Mouse (Mus musculus): ENCODE data around the gene Cog8.

Cog8 gene

DNA sequence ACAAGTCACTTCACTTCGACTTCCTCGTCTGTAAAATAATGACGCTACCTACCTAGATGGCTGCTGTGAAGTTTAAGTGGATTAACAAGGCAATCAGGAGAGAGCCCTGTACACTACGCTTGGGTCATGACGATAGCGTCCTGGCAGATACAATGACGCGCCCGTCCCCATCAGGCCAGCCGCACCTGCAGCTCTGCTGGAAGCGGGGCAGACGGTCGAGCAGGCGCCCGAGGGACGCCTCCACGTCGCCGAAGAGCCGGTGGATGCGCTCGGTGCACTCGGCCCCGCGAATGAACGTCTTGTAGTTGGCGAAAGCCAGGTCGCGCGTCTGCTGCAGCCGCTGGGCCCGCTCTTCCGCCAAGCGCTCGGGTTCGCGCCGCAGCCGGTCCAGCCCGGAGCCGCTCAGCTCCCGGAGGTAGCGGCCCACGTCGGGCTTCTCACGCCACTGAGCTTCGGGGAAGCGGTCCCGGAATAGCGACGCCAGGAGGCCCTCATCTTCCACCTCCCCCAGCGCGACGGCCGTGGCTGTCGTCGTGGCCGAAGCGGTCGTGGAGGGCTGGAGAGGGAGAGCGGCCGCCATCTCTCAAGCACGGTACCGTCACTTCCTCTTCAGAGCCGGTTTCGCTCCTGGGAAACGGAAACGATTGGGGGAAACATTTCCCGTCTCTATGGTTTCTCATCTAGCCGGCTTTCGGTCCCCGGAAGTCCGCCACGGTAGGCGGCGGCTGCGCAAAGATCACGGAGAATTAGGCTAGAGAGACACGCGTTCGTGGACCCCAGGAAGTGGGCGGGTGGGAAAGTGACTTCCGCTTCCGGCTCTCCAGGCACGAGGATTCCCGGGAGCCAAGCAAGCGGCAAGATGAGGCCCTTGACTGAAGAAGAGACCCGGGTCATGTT lies at the start of gene Cog8, which contains the start of gene Nip7:
Gene Cog8, minus strand, starts transcription at position 614 of the 897 bp plus-strand sequence.
Gene Nip7, plus strand, starts transcription at position 802 of the 897 bp plus-strand sequence.
- peak; percentile 96 for ATAC-seq (ENCODE audit: insufficient number of reproducible peaks, low FRiP score, low TSS enrichment)

- ATAC-seq (ENCODE audit: insufficient number of reproducible peaks, low FRiP score, low TSS enrichment) = no peak
Observed at GRCm38 (mm10) chr8:107104547-107104946, 48.1 kb upstream of the Cog8 start.

DNA sequence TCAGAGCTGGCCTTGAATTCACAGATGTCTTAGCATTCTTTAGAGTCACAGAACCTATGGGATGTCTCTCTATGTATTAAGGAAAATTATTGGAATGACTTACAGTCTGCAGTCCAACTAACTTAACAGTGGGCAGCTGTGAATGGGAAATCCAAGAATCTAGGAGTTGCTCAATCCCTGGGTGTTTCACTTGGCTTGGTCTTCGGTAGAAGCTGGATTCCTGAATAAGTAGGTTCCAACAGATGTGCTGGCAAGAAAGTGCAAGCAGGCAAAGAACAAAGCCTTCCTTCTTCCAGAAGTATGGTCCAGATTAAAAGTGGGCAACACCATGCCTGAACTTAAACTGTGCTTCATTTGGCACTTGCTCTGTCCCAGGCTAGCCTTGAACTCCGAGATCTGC lies 44.1 kb upstream of the Cog8 start:
- ATAC-seq (ENCODE audit: insufficient number of reproducible peaks, low FRiP score, low TSS enrichment) = no peak

DNA sequence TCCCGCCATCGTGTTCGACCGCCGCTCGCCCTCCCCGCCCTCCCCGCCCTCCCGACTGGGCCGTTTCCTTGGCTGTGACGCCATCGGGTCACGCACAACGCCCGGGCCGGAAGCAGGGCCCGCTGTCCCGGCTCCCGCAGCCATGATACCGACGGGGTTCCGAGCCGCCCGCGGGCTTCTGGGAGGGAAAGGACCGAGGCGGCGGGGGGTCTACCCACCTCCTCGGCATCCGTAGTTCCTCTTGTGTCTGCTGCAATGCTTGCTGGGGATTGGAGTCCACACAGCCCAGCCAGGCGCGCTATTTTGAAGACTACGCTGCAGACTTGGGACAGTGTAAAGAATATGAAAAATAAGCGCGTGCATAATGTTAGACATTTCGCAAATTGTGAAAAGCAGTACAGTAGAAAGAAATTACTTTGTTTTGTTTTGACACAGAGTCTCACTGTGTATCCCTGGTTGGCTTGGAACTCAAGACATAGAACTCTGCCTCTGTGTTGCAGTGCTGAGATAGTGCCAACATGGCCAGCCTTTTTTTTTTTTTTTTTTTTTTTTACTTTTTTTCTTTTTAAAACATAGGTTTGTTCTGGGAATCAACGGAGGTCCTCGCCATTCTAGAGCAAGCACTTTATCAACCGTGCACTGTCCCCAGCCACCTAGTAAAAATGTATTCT lies 40.0 kb upstream of the Cog8 start, which contains the start of gene Terf2:
Gene Terf2, minus strand, starts transcription at position 182 of the 671 bp plus-strand sequence.
- ATAC-seq (ENCODE audit: insufficient number of reproducible peaks, low FRiP score, low TSS enrichment) = peak; percentile 94

GRCm38 (mm10) chr8:107095717-107096365 lies 39.4 kb upstream of the Cog8 start:
- ATAC-seq (ENCODE audit: insufficient number of reproducible peaks, low FRiP score, low TSS enrichment) = peak; percentile 54

DNA sequence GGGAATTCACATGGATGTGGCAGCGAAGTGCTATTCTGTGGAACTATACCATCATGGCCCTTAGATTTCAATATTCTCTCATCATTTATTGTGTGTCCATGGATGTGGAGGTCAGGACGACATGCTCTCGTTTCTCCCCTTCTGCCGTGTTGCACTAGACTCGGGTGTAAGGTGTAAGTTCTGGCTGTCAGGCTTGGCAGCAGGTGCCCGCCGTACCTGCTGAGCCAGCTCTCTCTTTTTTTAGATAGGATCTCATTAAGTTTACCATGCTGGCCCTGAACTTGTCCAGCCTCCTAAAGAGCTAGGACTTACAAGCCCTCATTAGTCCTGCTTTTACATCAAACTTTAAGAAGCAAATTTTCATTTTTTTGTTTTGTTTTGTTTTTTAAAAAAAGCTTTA lies 34.0 kb upstream of the Cog8 start:
- no peak for ATAC-seq (ENCODE audit: insufficient number of reproducible peaks, low FRiP score, low TSS enrichment)

GRCm38 (mm10) chr8:107088526-107089063 lies 32.1 kb upstream of the Cog8 start:
- no peak for ATAC-seq (ENCODE audit: insufficient number of reproducible peaks, low FRiP score, low TSS enrichment)

- ATAC-seq (ENCODE audit: insufficient number of reproducible peaks, low FRiP score, low TSS enrichment) = no peak
Observed at GRCm38 (mm10) chr8:107086018-107086417, 29.5 kb upstream of the Cog8 start.

- no peak for ATAC-seq (ENCODE audit: insufficient number of reproducible peaks, low FRiP score, low TSS enrichment)
Observed at GRCm38 (mm10) chr8:107085358-107085757, 28.9 kb upstream of the Cog8 start.

GRCm38 (mm10) chr8:107076239-107076888 lies 19.9 kb upstream of the Cog8 start:
- ATAC-seq (ENCODE audit: insufficient number of reproducible peaks, low FRiP score, low TSS enrichment) = no peak

DNA sequence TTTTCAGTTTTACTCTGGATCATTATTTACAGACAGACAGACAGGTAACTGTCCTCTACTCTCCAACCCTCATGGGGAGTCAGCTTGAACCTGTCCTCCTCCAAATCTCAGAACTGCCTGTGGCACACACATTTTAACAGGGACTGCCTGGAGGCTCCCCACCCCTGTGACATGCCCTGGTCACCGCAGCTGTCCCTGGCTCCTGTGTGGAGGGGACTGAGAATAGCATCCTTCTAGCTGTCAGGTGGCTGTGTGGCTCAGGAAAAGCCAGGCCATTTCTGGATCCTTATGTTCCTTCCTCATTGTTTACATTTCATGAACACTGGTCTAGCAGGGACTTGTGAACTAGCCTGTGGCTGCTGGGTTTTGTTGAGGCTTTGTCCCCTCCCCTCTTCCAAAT lies 17.6 kb upstream of the Cog8 start:
- ATAC-seq (ENCODE audit: insufficient number of reproducible peaks, low FRiP score, low TSS enrichment) = no peak

- no peak for ATAC-seq (ENCODE audit: insufficient number of reproducible peaks, low FRiP score, low TSS enrichment)
Observed at GRCm38 (mm10) chr8:107073706-107074105, 17.2 kb upstream of the Cog8 start.

DNA sequence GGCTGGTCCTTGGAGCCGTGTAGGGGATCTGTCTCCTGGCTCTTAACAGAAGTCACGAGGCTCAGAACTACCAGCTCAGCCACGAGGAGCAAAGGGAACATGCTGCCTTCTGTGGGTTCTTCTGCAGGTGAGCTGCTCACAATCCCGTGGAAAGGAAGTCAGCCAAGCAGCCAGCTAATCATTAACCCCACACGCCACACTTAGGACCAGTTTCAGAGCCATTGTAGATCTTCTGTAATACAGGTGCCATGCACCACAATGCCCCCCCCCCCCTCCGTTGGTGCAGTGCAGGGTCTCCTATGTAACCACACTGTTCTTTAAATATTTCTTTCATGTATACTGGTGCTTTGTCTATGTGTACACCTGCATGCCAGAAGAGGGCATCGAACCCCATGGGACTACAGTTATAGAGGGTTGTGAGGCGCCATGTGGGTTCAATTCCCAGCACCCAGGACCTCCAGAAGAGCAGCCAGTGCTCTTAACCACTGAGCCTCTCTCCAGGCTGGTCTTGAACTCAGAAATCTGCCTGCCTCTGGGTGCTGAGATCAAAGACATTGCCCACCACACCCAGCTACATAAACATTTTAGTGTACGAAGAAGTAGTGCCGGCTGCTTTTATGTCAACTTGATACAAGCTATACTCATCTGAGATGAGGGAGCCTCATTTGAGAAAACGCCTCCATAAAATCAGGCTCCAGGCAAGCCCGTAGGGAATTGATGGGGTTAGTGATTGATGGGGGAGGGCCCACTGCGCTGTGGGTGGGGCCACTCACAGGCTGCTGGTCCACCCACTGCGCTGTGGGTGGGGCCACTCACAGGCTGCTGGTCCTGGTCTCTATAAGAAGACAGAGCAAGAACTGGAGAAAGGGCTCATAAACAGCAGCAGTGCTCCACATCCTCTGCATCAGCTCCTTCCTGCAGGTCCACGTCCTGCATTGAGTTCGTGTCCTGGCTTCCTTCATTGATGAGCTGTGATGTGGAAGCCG lies 9.3 kb upstream of the Cog8 start, which contains the start of gene Tmed6:
Gene Tmed6, minus strand, starts transcription at position 134 of the 986 bp plus-strand sequence.
- ATAC-seq (ENCODE audit: insufficient number of reproducible peaks, low FRiP score, low TSS enrichment) = no peak

GRCm38 (mm10) chr8:107062613-107063012 lies 6.1 kb upstream of the Cog8 start:
- no peak for ATAC-seq (ENCODE audit: insufficient number of reproducible peaks, low FRiP score, low TSS enrichment)

GRCm38 (mm10) chr8:107056973-107057369 lies 482 bp upstream of the Cog8 start:
- no peak; the same call in 1 of the 2 replicates for ATAC-seq (ENCODE audit: insufficient number of reproducible peaks, low FRiP score, low TSS enrichment)

- no peak for ATAC-seq (ENCODE audit: insufficient number of reproducible peaks, low FRiP score, low TSS enrichment)
Observed at GRCm38 (mm10) chr8:107052046-107052445, 4.4 kb downstream of the Cog8 start.

GRCm38 (mm10) chr8:107049480-107049879 lies 7.0 kb downstream of the Cog8 start:
- no peak for ATAC-seq (ENCODE audit: insufficient number of reproducible peaks, low FRiP score, low TSS enrichment)

DNA sequence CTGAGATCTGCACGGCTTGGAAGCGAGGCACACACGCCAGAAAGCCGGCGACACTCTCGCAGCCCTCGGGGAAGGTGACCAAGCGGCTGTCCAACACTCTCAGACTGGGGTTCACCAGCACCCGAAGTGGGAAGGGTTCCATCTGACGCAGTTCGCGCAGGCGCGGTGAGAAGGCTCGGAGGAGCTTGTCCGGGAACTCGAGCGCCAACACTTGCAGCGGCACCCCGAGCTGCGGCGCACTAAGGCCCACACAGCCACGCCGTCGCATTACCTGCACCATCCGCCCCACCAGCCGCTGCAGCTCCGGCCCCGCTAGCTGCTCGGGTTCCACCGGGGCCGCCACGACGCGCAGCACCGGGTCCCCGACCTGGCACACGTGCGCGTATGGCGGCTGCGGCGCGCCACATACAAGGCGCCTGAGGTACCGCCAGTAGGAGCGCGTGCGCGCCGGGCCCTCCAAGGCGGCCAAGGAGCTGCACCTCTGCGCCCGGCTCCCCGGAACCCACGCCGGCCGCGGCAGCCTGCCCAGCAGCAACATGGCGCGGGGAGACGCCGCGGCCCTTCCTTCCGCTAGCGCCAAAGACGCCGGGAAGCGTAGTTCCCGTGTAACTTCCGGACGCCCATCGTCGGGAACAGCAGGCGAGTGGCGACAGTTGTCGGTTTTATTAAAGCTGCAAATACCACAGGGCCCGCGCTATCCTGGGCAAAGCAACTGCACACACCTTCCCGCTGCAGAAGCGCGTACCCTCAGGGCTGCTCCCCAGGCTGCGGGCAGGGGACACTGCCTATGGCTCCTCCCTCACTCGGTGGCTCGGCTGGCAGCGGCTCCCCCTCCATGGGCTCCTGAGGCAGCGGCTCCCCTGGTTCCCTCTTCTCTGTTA lies 8.2 kb downstream of the Cog8 start, which contains the start of gene Pdf:
Gene Pdf, minus strand, starts transcription at position 554 of the 881 bp plus-strand sequence.
- peak; percentile 85 for ATAC-seq (ENCODE audit: insufficient number of reproducible peaks, low FRiP score, low TSS enrichment)

Data from cerebellum, adult (tissue).